Mouse (Mus musculus) liver, embryonic 14.5 days (tissue): ENCODE results near the gene Olfr605. TPM values are rescaled to one million over a fixed set of nuclear protein-coding genes. Genes with fewer than 3 reads are reported as not detected.
"Not testable (repeated sequence)": the region's sequence is repeated elsewhere in the genome, so short reads cannot be mapped to it uniquely, and the experiment has no call there.

Experiments used
- ATAC-seq: fragments of 200-750 bp; cut with Nextera tagmentation; 2 replicates; pipeline ENCODE4 v1.8.0; 2017; ENCODE audit warnings: moderate number of reproducible peaks, mild to moderate bottlenecking, moderate library complexity; ENCODE audit not compliant: insufficient read depth
- DNase-seq, 3 experiments: peaks; one replicate each; pipeline ENCODE4 v3.0.0-alpha.2; 2012 to 2013; ENCODE audit warnings: low read depth in 3 of 3, low spot score in 3 of 3
- H3K27ac ChIP-seq: fragments of 300-500 bp; sonication (generic); 2 replicates; pipeline ENCODE4 v1.5.1; 2014; ENCODE audit warnings: moderate library complexity, mild to moderate bottlenecking, control low read depth, inconsistent platforms
- H3K27me3 ChIP-seq: fragments of 300-500 bp; sonication (generic); 2 replicates; pipeline ENCODE4 v1.6.1; 2014; ENCODE audit warnings: mild to moderate bottlenecking, low read length, moderate library complexity; ENCODE audit not compliant: control insufficient read depth, insufficient read depth
- H3K36me3 ChIP-seq: fragments of 300-500 bp; sonication (generic); replicated peaks from 2 replicates; pipeline ENCODE4 v1.6.1; 2014; ENCODE audit warnings: low read depth; ENCODE audit not compliant: control insufficient read depth, insufficient read depth
- H3K4me1 ChIP-seq, 2 experiments: fragments of 200-500 bp in 1 of 2; fragments of 300-500 bp in 1 of 2; sonication (generic) in 1 of 2; replicated peaks; 2 replicates each; pipeline ENCODE4 v1.6.1; 2012 to 2014; ENCODE audit warnings: antibody characterized with exemption in 1 of 2, inconsistent platforms in 1 of 2, low read length in 1 of 2; ENCODE audit not compliant: control insufficient read depth in 2 of 2, insufficient read depth in 2 of 2
- H3K4me2 ChIP-seq: fragments of 300-500 bp; sonication (generic); 2 replicates; pipeline ENCODE4 v1.6.1; 2014; ENCODE audit warnings: low read depth, mild to moderate bottlenecking, control low read depth, moderate library complexity
- H3K4me3 ChIP-seq, 2 experiments: fragments of 200-500 bp in 1 of 2; fragments of 300-500 bp in 1 of 2; sonication (generic) in 1 of 2; 2 replicates each; pipeline ENCODE4 v1.5.1; 2012 to 2014; ENCODE audit warnings: low read depth in 2 of 2, low read length in 2 of 2, mild to moderate bottlenecking in 2 of 2, control low read depth in 1 of 2, inconsistent platforms in 1 of 2, moderate library complexity in 1 of 2; ENCODE audit not compliant: insufficient read depth in 1 of 2
- H3K9ac ChIP-seq: fragments of 300-500 bp; sonication (generic); replicated peaks from 2 replicates; pipeline ENCODE4 v1.6.1; 2014; ENCODE audit warnings: mild to moderate bottlenecking, control low read depth, moderate library complexity
- H3K9me3 ChIP-seq: fragments of 300-500 bp; sonication (generic); 2 replicates; pipeline ENCODE4 v1.6.1; 2016; ENCODE audit warnings: low read length, mixed read lengths; ENCODE audit not compliant: control insufficient read depth
- CTCF ChIP-seq: IDR thresholded peaks from 2 replicates; pipeline ENCODE4 v1.5.1; 2016; ENCODE audit warnings: antibody characterized with exemption, low read depth, control low read depth
- EP300 ChIP-seq: IDR thresholded peaks from 2 replicates; pipeline ENCODE4 v1.6.1; 2016; ENCODE audit warnings: antibody characterized with exemption, low read depth
- WGBS: fragments of 180-500 bp; shearing (Covaris S2); extraction: QIAGEN DNeasy Blood & Tissue Kit; methylation state at CpG from one replicate; pipeline ENCODE4 v1.1.7; 2014; ENCODE audit not compliant: insufficient replicate concordance; 5-methylcytosine and 5-hydroxymethylcytosine counted together
- polyA plus RNA-seq, 2 experiments: library from polyadenylated mRNA; depleted of rRNA in 1 of 2; stranded (reverse) in 1 of 2; unstranded in 1 of 2; fragments of >200 nt; fragmentation: Nextera tagmentation in 1 of 2; extraction: Ambion mirVana in 1 of 2; gene quantifications; 2 replicates each; pipeline versions ENCODE4 v1.2.1 to v1.2.3; 2012 to 2014

Gene Olfr605
- polyA plus RNA-seq (2012; rRNA removed) (not detected in 2 replicates), polyA plus RNA-seq (2014; fragmentation: Nextera tagmentation; extraction: Ambion mirVana) (not detected in 2 replicates)

GRCm38 (mm10) chr7:103445339-103445738 lies at the start of gene Olfr605:
TSS of gene Olfr605 (minus strand) at chr7:103445439.
- Histone ChIP-seq H3K4me1 (no peaks in the 10 kb centered on the region), H3K36me3 (no peaks in the 10 kb centered on the region), H3K4me2 (no peak within 1 kb of the TSS), H3K27ac (no peak within 1 kb of the TSS), H3K9me3 (no peaks in the 10 kb centered on the region), H3K27me3 (no peaks in the 10 kb centered on the region), H3K4me3 (no peak within 1 kb of the TSS), H3K9ac (no peak within 1 kb of the TSS)
- no peak for TF ChIP-seq CTCF
- TF ChIP-seq EP300: no peak
- ATAC-seq (no peak), DNase-seq (no peak)
- WGBS: 53% methylated on average over 1 of the region's 1 CpGs

GRCm38 (mm10) chr7:103477106-103477505 lies 31.9 kb upstream of the Olfr605 start:
- not testable (repeated sequence) for H3K4me2 ChIP-seq, H3K9ac ChIP-seq, H3K9me3 ChIP-seq, H3K27me3 ChIP-seq, H3K36me3 ChIP-seq, DNase-seq, H3K4me3 ChIP-seq, H3K4me1 ChIP-seq, ATAC-seq, H3K27ac ChIP-seq
- WGBS: 61% methylated on average over 9 of the region's 9 CpGs

- H3K4me3 ChIP-seq: no peak within 1 kb of the TSS
- no peak within 1 kb of the TSS for H3K4me2 ChIP-seq
- no peak within 1 kb of the TSS for H3K9ac ChIP-seq
- no peaks in the 10 kb centered on the region for H3K9me3 ChIP-seq
- DNase-seq (no peak), ATAC-seq (no peak)
- TF ChIP-seq EP300 (no peak), CTCF (no peak)
- H3K36me3 ChIP-seq: no peaks in the 10 kb centered on the region
- H3K27ac ChIP-seq: no peak within 1 kb of the TSS
- no peaks in the 10 kb centered on the region for H3K4me1 ChIP-seq
- H3K27me3 ChIP-seq: no peaks in the 10 kb centered on the region
These were observed 24.3 kb upstream of the Olfr605 start, which contains the start of gene Olfr608 for GRCm38 (mm10) chr7:103469577-103469976. TSS of gene Olfr608 (plus strand) at chr7:103469877.

- no peak for DNase-seq
- no peaks in the 10 kb centered on the region for H3K36me3 ChIP-seq
- no peak overlapping the region for H3K9ac ChIP-seq
These were observed 15.4 kb upstream of the Olfr605 start for GRCm38 (mm10) chr7:103460590-103460989.

GRCm38 (mm10) chr7:103448746-103449145 lies 3.5 kb upstream of the Olfr605 start, which contains the start of gene Olfr606:
TSS of gene Olfr606 (plus strand) at chr7:103449046.
- Histone ChIP-seq H3K9ac (no peak within 1 kb of the TSS), H3K27ac (no peak within 1 kb of the TSS), H3K36me3 (no peaks in the 10 kb centered on the region), H3K9me3 (no peaks in the 10 kb centered on the region), H3K4me1 (no peaks in the 10 kb centered on the region), H3K4me3 (no peak within 1 kb of the TSS), H3K27me3 (no peaks in the 10 kb centered on the region), H3K4me2 (no peak within 1 kb of the TSS)
- WGBS: 58% methylated on average over 2 of the region's 2 CpGs
- no peak for ATAC-seq
- TF ChIP-seq CTCF (no peak), EP300 (no peak)
- no peak for DNase-seq

More at GRCm38 (mm10) chr7:103460590-103460989, 15.4 kb upstream of the Olfr605 start:
- 73% methylated on average over 5 of the region's 5 CpGs for WGBS
- TF ChIP-seq EP300: no peak
- TF ChIP-seq CTCF: no peak
- H3K9me3 ChIP-seq: no peaks in the 10 kb centered on the region
- H3K4me1 ChIP-seq: no peaks in the 10 kb centered on the region
- no peaks in the 10 kb centered on the region for H3K27me3 ChIP-seq
- no peak for ATAC-seq
- no peak overlapping the region for H3K4me2 ChIP-seq
- no peak overlapping the region for H3K4me3 ChIP-seq
- H3K27ac ChIP-seq: no peak overlapping the region

- not testable (repeated sequence) for H3K4me3 ChIP-seq, ATAC-seq, H3K9ac ChIP-seq, H3K9me3 ChIP-seq, H3K27ac ChIP-seq, H3K27me3 ChIP-seq, DNase-seq, H3K4me2 ChIP-seq, H3K36me3 ChIP-seq, H3K4me1 ChIP-seq
- 20% methylated on average over 1 of the region's 1 CpGs for WGBS
These were observed 30.5 kb downstream of the Olfr605 start, which contains the start of gene Usp17lc for GRCm38 (mm10) chr7:103414772-103415171. TSS of gene Usp17lc (plus strand) at chr7:103415072.

- not testable (repeated sequence) for H3K4me3 ChIP-seq, H3K9ac ChIP-seq, H3K27me3 ChIP-seq, H3K9me3 ChIP-seq, H3K36me3 ChIP-seq, H3K27ac ChIP-seq, ATAC-seq, H3K4me1 ChIP-seq, H3K4me2 ChIP-seq, DNase-seq
- 49% methylated on average over 3 of the region's 3 CpGs for WGBS
These were observed 38.7 kb downstream of the Olfr605 start for GRCm38 (mm10) chr7:103406521-103407055.
